8 mouse cellular contexts compared by ENCODE assay signal in genomic region chr13:63112043-63112597, GRCm38 (mm10).
DNase-seq lines count a peak whose midpoint lies in the region; ATAC-seq and TF ChIP-seq lines count a peak whose summit lies in the region.

No protein-coding gene starts in this region.

- no peak overlapping the region for H3K9ac ChIP-seq in heart, embryonic 16.5 days (ENCODE audit: low read length)
- no peak overlapping the region for H3K9ac ChIP-seq in liver, embryonic 14.5 days (replicated peaks)

- 0 out of 2 replicates have a peak, but pooled peaks have one; percentile 3 for TF ChIP-seq EP300 in liver, embryonic 14.5 days (IDR thresholded peaks at IDR 0.05; ENCODE audit: low read depth)

- H3K36me3 ChIP-seq in kidney, adult 2 months (ENCODE audit: control insufficient read depth, insufficient read depth, low read length) = no peaks in the 10 kb centered on the region
- H3K36me3 ChIP-seq in heart, embryonic 16.5 days (ENCODE audit: control insufficient read depth, insufficient read depth) = no peaks in the 10 kb centered on the region
- no peaks in the 10 kb centered on the region for H3K36me3 ChIP-seq in liver, embryonic 14.5 days (replicated peaks; ENCODE audit: control insufficient read depth, insufficient read depth, low read depth)

- peak overlapping the region; percentile 92 for H3K27ac ChIP-seq in kidney, adult 2 months (ENCODE audit: insufficient read depth, low read depth, low read length)
- peak overlapping the region; percentile 91 for H3K27ac ChIP-seq in brown adipose tissue, adult 24 weeks (replicated peaks; ENCODE audit: low read depth, low read length)
- H3K27ac ChIP-seq in heart, embryonic 16.5 days (ENCODE audit: low read length) = peak overlapping the region; percentile 79
- H3K27ac ChIP-seq in liver, embryonic 14.5 days = no peak overlapping the region

- no peak for TF ChIP-seq POLR2A in kidney, adult 2 months (IDR thresholded peaks at IDR 0.05; ENCODE audit: low read depth, low read length)

- H3K4me2 ChIP-seq in heart, embryonic 16.5 days (ENCODE audit: low read depth, low read length) = no peak overlapping the region
- H3K4me2 ChIP-seq in liver, embryonic 14.5 days (ENCODE audit: low read depth) = no peak overlapping the region

- intact Hi-C loops in gastrocnemius, postnatal 36 days (cut with DNase I) = loop anchor here (5.0 kb wide), 1 partner anchor 215 kb away; no protein-coding TSS in a partner anchor

- H3K27me3 ChIP-seq in kidney, adult 2 months (replicated peaks; ENCODE audit: control insufficient read depth, insufficient read depth, low read length) = no peaks in the 10 kb centered on the region
- H3K27me3 ChIP-seq in heart, embryonic 16.5 days (ENCODE audit: control insufficient read depth, insufficient read depth, low read length) = no peaks in the 10 kb centered on the region
- no peaks in the 10 kb centered on the region for H3K27me3 ChIP-seq in liver, embryonic 14.5 days (ENCODE audit: control insufficient read depth, insufficient read depth, low read length)

- TF ChIP-seq CTCF in kidney, adult 2 months (conservative IDR thresholded peaks at IDR 0.05; ENCODE audit: insufficient read depth, insufficient read length, low read depth, low read length) = no peak
- TF ChIP-seq CTCF in liver, embryonic 14.5 days (IDR thresholded peaks at IDR 0.05; ENCODE audit: low read depth) = no peak

- peaks cover 2% of the 10 kb centered on the region; the same call in 1 of the 2 replicates for H3K9me3 ChIP-seq in heart, embryonic 16.5 days (replicated peaks; ENCODE audit: control insufficient read depth, low read length)
- H3K9me3 ChIP-seq in liver, embryonic 14.5 days (ENCODE audit: control insufficient read depth, low read length) = no peaks in the 10 kb centered on the region

- ATAC-seq in heart, embryonic 16.5 days (replicated peaks; ENCODE audit: extremely low read depth, insufficient read depth, low FRiP score) = no peak
- ATAC-seq in liver, embryonic 14.5 days (ENCODE audit: insufficient read depth) = no peak

- peak; percentile 76 for DNase-seq in kidney, adult 2 months
- DNase-seq in kidney, adult 11 months = no peak
- no peak for DNase-seq in liver, embryonic 14.5 days (ENCODE audit: low read depth in 3 of 3, low spot score in 3 of 3)
- DNase-seq in retina, embryonic 14.5 days (ENCODE audit: low spot score) = no peak
- DNase-seq in gastrocnemius, postnatal 36 days = no peak
- no peak for DNase-seq in right cerebral cortex, adult 2 months (ENCODE audit: low spot score in 2 of 2)

- WGBS in kidney, adult 2 months = 60% methylated on average over 4 of the region's 4 CpGs
- WGBS in heart, embryonic 16.5 days = 64% methylated on average over 4 of the region's 4 CpGs
- WGBS in liver, embryonic 14.5 days (ENCODE audit: insufficient replicate concordance) = 32% methylated on average over 4 of the region's 4 CpGs

- H3K4me3 ChIP-seq in kidney, adult 2 months (ENCODE audit: insufficient read depth, low read depth, low read length) = no peak overlapping the region
- H3K4me3 ChIP-seq in brown adipose tissue, adult 24 weeks (ENCODE audit: insufficient read depth, low read depth, low read length) = no peak overlapping the region
- H3K4me3 ChIP-seq in heart, embryonic 16.5 days (ENCODE audit: low read length) = no peak overlapping the region
- H3K4me3 ChIP-seq in liver, embryonic 14.5 days (ENCODE audit: insufficient read depth in 1 of 2, low read depth in 2 of 2, low read length in 2 of 2) = no peak overlapping the region

- peaks cover 10% of the 10 kb centered on the region for H3K4me1 ChIP-seq in kidney, adult 2 months (ENCODE audit: control insufficient read depth, insufficient read depth, low read length)
- H3K4me1 ChIP-seq in brown adipose tissue, adult 24 weeks (ENCODE audit: control insufficient read depth, insufficient read depth, insufficient read length, low read length) = peaks cover 35% of the 10 kb centered on the region; the same call in 1 of the 2 replicates
- H3K4me1 ChIP-seq in heart, embryonic 16.5 days (ENCODE audit: control insufficient read depth, insufficient read depth, low read length) = peaks cover 37% of the 10 kb centered on the region
- peaks cover 7 to 21% of the 10 kb centered on the region in 2 experiments; a peak in 3 of 4 replicates for H3K4me1 ChIP-seq in liver, embryonic 14.5 days (replicated peaks; ENCODE audit: control insufficient read depth in 2 of 2, insufficient read depth in 2 of 2, low read length in 1 of 2)
